Mouse (Mus musculus): ENCODE data around the gene Sprr2k.
"Not testable (repeated sequence)": the region's sequence is repeated elsewhere in the genome, so short reads cannot be mapped to it uniquely, and the experiment has no call there.

Sprr2k gene

GRCm38 (mm10) chr3:92432282-92432681 is at the start of gene Sprr2k:
Gene Sprr2k, plus strand, starts transcription at chr3:92432582.
- no peak for DNase-seq

GRCm38 (mm10) chr3:92385385-92385784 is 47.0 kb upstream of the Sprr2k start, which contains the start of gene Sprr2h:
Gene Sprr2h, plus strand, starts transcription at chr3:92385685.
- DNase-seq: no peak

GRCm38 (mm10) chr3:92394301-92394700 is 38.1 kb upstream of the Sprr2k start:
- DNase-seq: no peak

GRCm38 (mm10) chr3:92407691-92408090 is 24.7 kb upstream of the Sprr2k start, which contains the start of gene Sprr2i:
Gene Sprr2i, plus strand, starts transcription at chr3:92407991.
- DNase-seq: no peak

- no peak for DNase-seq
Measured at GRCm38 (mm10) chr3:92417782-92418181, 14.6 kb upstream of the Sprr2k start, which contains the start of gene Sprr2j-ps. Gene Sprr2j-ps, plus strand, starts transcription at chr3:92418082.

- DNase-seq: no peak
Measured at GRCm38 (mm10) chr3:92429323-92429722, 3.1 kb upstream of the Sprr2k start, which contains the start of gene Gm9774. Gene Gm9774, minus strand, starts transcription at chr3:92429423.

GRCm38 (mm10) chr3:92438689-92439088 is 6.3 kb downstream of the Sprr2k start, which contains the start of gene Sprr1b:
Gene Sprr1b, minus strand, starts transcription at chr3:92438789.
- DNase-seq: no peak

GRCm38 (mm10) chr3:92440177-92440576 is 7.8 kb downstream of the Sprr2k start:
- no peak for DNase-seq

GRCm38 (mm10) chr3:92455151-92455550 is 22.8 kb downstream of the Sprr2k start:
- DNase-seq: no peak

- no peak for DNase-seq
Measured at GRCm38 (mm10) chr3:92458620-92459019, 26.2 kb downstream of the Sprr2k start, which contains the start of gene Sprr3. Gene Sprr3, minus strand, starts transcription at chr3:92458720.

- no peak for DNase-seq
Measured at GRCm38 (mm10) chr3:92466576-92466975, 34.2 kb downstream of the Sprr2k start.

- no peak for DNase-seq
Measured at GRCm38 (mm10) chr3:92467424-92467823, 35.0 kb downstream of the Sprr2k start.

- no peak for DNase-seq
Measured at GRCm38 (mm10) chr3:92470111-92470510, 37.7 kb downstream of the Sprr2k start.

GRCm38 (mm10) chr3:92481249-92481648 is 48.9 kb downstream of the Sprr2k start:
- DNase-seq: not testable (repeated sequence)

Measured in cerebellum, adult 9-11 months (tissue).